Mouse (Mus musculus) bone marrow, adult 2 months (tissue): ENCODE data around the gene Nxpe2.

ENCODE experiments used
- CTCF ChIP-seq: fragments of 200-500 bp; IDR thresholded peaks from 2 replicates; pipeline ENCODE4 v1.5.1; 2011; ENCODE audit warnings: low read length, control low read depth; ENCODE audit not compliant: control insufficient read depth, insufficient read depth
- POLR2A ChIP-seq: fragments of 200-500 bp; IDR thresholded peaks from 2 replicates; pipeline ENCODE4 v1.6.1; 2011; ENCODE audit warnings: low read depth, mild to moderate bottlenecking, control low read depth, low read length, borderline replicate concordance; ENCODE audit not compliant: control insufficient read depth

- TF ChIP-seq POLR2A: no peak
- no peak for TF ChIP-seq CTCF
Measured at GRCm38 (mm10) chr9:48284221-48284620, 69.0 kb downstream of the Nxpe2 start.
